Mouse (Mus musculus) G1E (cell line): ENCODE data around the gene 9530077C05Rik.

ENCODE experiments used
- CTCF ChIP-seq: IDR thresholded peaks from 2 replicates; pipeline ENCODE4 v1.5.1; 2012; ENCODE audit warnings: low read depth, low read length, inconsistent platforms, mixed read lengths
- GATA1 ChIP-seq: IDR thresholded peaks from 2 replicates; pipeline ENCODE4 v1.6.1; 2012; ENCODE audit warnings: borderline replicate concordance, low read length, inconsistent platforms, mixed read lengths

- TF ChIP-seq CTCF (no peak), GATA1 (no peak)
These were observed 16.6 kb upstream of the 9530077C05Rik start for GRCm38 (mm10) chr9:22394725-22395124.
